Mouse (Mus musculus): ENCODE results near the gene Adora1. TPM values are rescaled to one million over a fixed set of nuclear protein-coding genes. Genes with fewer than 3 reads are reported as not detected.

Adora1 gene
- polyA plus RNA-seq, 1 experiment from 2014 or later: 0.64 TPM

DNA sequence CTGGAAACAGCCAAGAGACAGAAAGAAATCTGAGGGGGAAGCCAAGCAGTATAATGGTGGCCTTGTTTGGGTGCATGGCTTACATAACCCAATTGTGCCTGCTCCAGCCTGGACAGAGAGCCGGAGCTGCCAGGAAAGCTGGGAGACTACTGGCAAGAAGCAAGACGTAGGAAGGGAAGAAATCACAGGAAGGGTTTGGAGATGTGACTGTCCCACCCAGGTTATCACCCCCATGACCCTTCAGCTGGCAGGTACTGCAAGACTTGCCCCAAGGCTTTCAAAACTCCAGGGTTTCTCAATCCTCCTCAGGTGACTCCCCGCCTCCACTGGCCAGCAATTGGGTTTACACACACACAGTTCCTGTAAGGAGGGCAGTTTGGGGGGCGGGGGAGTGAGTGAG lies 53.2 kb downstream of the Adora1 start, which contains the start of gene Chil1:
Gene Chil1 (plus strand): TSS at position 152 of the 400 bp plus-strand sequence.
- 60% methylated on average over 4 of the region's 4 CpGs for WGBS
- Histone ChIP-seq H3K36me3 (no peaks in the 10 kb centered on the region), H3K27ac (replicated peaks) (no peak within 1 kb of the TSS), H3K4me1 (peaks cover 7% of the 10 kb centered on the region; the same call in 1 of the 2 replicates), H3K9ac (replicated peaks) (no peak within 1 kb of the TSS), H3K27me3 (peaks cover 14% of the 10 kb centered on the region; the same call in 1 of the 2 replicates), H3K9me3 (no peaks in the 10 kb centered on the region), H3K4me3 (no peak within 1 kb of the TSS), H3K4me2 (replicated peaks) (no peak within 1 kb of the TSS)
- no peak for ATAC-seq (ENCODE audit: low FRiP score, low read depth)

DNA sequence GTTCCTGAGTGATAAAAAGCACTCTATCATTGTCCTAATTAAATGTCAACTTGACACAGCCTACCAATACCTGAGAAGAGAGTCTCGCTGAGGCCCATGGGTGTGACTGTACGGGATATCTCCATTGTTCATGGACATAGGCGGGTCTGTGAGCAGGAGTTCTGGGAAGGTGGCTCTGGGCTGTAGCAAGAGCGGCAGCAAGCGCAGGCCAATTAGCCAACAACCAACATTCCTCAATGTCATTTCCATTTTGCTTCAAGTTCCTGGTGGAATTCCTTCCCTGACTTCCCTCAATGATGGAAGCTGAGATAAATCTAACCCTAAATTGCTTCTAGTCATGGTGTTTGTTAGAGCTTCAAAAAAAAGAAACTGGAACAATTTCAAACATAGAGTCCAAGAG lies 57.3 kb downstream of the Adora1 start:
- Histone ChIP-seq H3K27me3 (peaks cover 9% of the 10 kb centered on the region; the same call in 1 of the 2 replicates), H3K27ac (replicated peaks) (no peak overlapping the region), H3K4me1 (peaks cover 7% of the 10 kb centered on the region; the same call in 1 of the 2 replicates), H3K4me2 (replicated peaks) (no peak overlapping the region), H3K9ac (replicated peaks) (no peak overlapping the region), H3K9me3 (no peaks in the 10 kb centered on the region), H3K4me3 (no peak overlapping the region), H3K36me3 (no peaks in the 10 kb centered on the region)
- 92% methylated on average over 5 of the region's 5 CpGs for WGBS
- ATAC-seq (ENCODE audit: low FRiP score, low read depth): no peak

GRCm38 (mm10) chr1:134173081-134173480 lies 62.1 kb downstream of the Adora1 start:
- H3K36me3 ChIP-seq: no peaks in the 10 kb centered on the region
- H3K27ac ChIP-seq (replicated peaks): no peak overlapping the region
- H3K4me2 ChIP-seq (replicated peaks): no peak overlapping the region
- H3K27me3 ChIP-seq: no peaks in the 10 kb centered on the region
- H3K9me3 ChIP-seq: no peaks in the 10 kb centered on the region
- H3K4me1 ChIP-seq: no peaks in the 10 kb centered on the region
- H3K4me3 ChIP-seq: no peak overlapping the region
- no peak overlapping the region for H3K9ac ChIP-seq (replicated peaks)
- ATAC-seq (ENCODE audit: low FRiP score, low read depth): no peak
- 64% methylated on average over 7 of the region's 7 CpGs for WGBS

DNA sequence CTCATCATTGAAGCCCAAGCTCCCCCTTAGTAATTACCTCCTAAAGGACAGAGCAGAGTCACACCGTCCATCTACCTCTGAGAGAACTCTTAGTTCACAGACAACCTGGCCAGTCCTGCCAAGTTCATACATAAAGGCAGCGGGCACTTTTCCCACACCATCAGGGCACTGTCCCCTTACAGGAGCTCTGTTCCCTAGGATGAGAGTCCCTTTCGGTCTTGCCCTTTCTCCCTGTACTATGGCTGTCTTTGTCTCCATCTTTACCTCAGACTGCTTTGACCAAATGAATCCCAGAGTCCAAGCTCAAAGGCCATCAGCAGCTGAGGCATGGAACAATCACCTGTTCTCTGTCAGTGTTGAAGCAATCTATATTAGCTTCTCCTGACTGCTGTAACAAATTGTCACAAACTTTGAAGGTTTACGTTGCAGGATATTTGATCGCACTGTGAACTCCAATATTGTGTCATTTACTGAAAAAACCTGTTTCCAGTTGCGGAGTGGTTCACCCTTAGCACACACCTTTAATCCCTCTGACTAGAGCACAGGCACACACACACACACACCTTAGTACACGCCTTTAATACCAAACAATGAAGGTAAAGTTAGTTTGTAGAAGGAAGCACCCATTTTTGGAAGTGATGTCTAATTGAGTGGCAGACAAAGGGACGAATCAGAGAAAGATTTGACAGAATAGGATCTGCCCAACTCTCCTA lies 66.1 kb downstream of the Adora1 start:
- no peak overlapping the region for H3K4me3 ChIP-seq
- WGBS: 88% methylated on average over 8 of the region's 8 CpGs
- H3K9me3 ChIP-seq: no peaks in the 10 kb centered on the region; the same call in 1 of the 2 replicates
- no peak for ATAC-seq (ENCODE audit: low FRiP score, low read depth)
- H3K27me3 ChIP-seq: no peaks in the 10 kb centered on the region
- no peak overlapping the region for H3K4me2 ChIP-seq (replicated peaks)
- no peaks in the 10 kb centered on the region for H3K36me3 ChIP-seq
- H3K4me1 ChIP-seq: no peaks in the 10 kb centered on the region
- H3K27ac ChIP-seq (replicated peaks): no peak overlapping the region
- H3K9ac ChIP-seq (replicated peaks): no peak overlapping the region

DNA sequence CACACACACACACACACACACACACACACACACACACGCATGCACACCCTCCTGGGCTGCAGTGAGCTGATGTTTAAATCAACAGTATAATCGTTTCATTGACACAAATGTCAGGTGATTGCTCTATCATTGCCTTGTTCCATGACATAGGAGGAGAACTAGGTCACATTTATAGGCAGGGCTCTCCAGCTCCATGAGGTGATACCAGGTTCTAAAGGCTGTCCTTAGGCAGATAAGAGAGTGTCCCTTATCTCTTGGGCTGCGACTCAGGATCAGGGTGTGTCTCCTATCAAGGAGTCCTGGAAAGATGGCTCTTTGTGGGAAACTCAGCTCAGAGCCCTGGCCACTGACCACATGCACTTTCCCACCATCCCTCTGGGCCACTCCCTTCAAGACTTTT lies 66.7 kb downstream of the Adora1 start:
- Histone ChIP-seq H3K9ac (replicated peaks) (no peak overlapping the region), H3K27ac (replicated peaks) (no peak overlapping the region), H3K36me3 (no peaks in the 10 kb centered on the region), H3K4me3 (no peak overlapping the region), H3K4me1 (no peaks in the 10 kb centered on the region), H3K27me3 (no peaks in the 10 kb centered on the region), H3K4me2 (replicated peaks) (no peak overlapping the region), H3K9me3 (no peaks in the 10 kb centered on the region; the same call in 1 of the 2 replicates)
- no peak for ATAC-seq (ENCODE audit: low FRiP score, low read depth)
- 84% methylated on average over 3 of the region's 3 CpGs for WGBS

- 47% methylated on average over 14 of the region's 14 CpGs for WGBS
- no peaks in the 10 kb centered on the region for H3K36me3 ChIP-seq
- no peaks in the 10 kb centered on the region for H3K4me1 ChIP-seq
- no peak overlapping the region for H3K4me2 ChIP-seq (replicated peaks)
- H3K27me3 ChIP-seq: no peaks in the 10 kb centered on the region
- no peak overlapping the region for H3K9ac ChIP-seq (replicated peaks)
- no peak overlapping the region for H3K27ac ChIP-seq (replicated peaks)
- H3K9me3 ChIP-seq: no peaks in the 10 kb centered on the region; the same call in 1 of the 2 replicates
- no peak overlapping the region for H3K4me3 ChIP-seq
- ATAC-seq (ENCODE audit: low FRiP score, low read depth): no peak
These were observed 67.6 kb downstream of the Adora1 start for GRCm38 (mm10) chr1:134167416-134168305.

DNA sequence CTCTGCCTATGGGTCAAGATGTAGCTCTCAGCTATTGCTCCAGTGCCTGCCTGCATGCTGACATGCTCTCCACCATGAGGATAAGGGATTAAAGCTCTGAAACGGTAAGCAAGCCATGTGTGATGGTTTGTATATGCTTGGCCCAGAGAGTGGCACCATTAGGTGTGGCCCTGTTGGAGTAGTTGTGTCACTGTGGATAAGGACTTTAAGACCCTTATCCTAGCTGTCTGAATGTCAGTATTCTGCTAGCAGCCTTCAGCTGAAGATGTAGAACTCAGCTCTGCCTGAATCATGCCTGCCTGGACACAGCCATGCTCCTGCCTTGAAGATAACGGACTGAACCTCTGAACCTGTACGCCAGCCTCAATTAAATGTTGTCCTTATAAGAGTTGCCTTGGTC lies 68.7 kb downstream of the Adora1 start:
- Histone ChIP-seq H3K4me2 (replicated peaks) (no peak overlapping the region), H3K36me3 (no peaks in the 10 kb centered on the region), H3K4me3 (no peak overlapping the region), H3K27ac (replicated peaks) (no peak overlapping the region), H3K9ac (replicated peaks) (no peak overlapping the region), H3K4me1 (no peaks in the 10 kb centered on the region), H3K27me3 (no peaks in the 10 kb centered on the region), H3K9me3 (no peaks in the 10 kb centered on the region; the same call in 1 of the 2 replicates)
- 91% methylated on average over 3 of the region's 3 CpGs for WGBS
- no peak for ATAC-seq (ENCODE audit: low FRiP score, low read depth)

DNA sequence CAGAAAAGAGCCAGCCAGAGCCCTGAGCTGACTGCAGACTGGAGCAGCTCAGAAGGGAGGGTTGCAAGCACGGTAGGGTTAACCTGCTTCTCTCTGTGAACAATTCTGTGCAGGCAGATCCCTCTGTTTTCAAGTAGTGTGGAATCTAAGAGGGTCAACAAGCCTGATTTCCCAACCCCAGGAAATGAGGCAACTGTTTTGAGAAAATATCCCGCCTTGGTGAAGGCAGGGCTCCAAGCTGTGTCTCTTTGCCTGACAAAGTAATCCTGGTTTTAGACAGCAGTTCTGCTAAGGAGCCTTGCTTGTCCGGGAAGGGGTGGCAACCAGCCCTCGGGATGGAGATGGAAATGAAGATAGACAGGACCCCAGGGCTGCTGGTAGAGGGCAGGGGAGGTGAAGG lies 70.8 kb downstream of the Adora1 start:
- no peak overlapping the region for H3K4me3 ChIP-seq
- H3K9ac ChIP-seq (replicated peaks): no peak overlapping the region
- peaks cover 12% of the 10 kb centered on the region; the same call in 1 of the 2 replicates for H3K27me3 ChIP-seq
- no peak for ATAC-seq (ENCODE audit: low FRiP score, low read depth)
- H3K27ac ChIP-seq (replicated peaks): no peak overlapping the region
- WGBS: 57% methylated on average over 4 of the region's 4 CpGs
- no peaks in the 10 kb centered on the region; the same call in 1 of the 2 replicates for H3K9me3 ChIP-seq
- H3K36me3 ChIP-seq: no peaks in the 10 kb centered on the region
- H3K4me1 ChIP-seq: no peaks in the 10 kb centered on the region
- H3K4me2 ChIP-seq (replicated peaks): no peak overlapping the region

GRCm38 (mm10) chr1:134163476-134163875 lies 71.8 kb downstream of the Adora1 start:
- no peak for ATAC-seq (ENCODE audit: low FRiP score, low read depth)
- no peak overlapping the region for H3K4me2 ChIP-seq (replicated peaks)
- H3K27me3 ChIP-seq: peaks cover 16% of the 10 kb centered on the region; the same call in 1 of the 2 replicates
- no peak overlapping the region for H3K9ac ChIP-seq (replicated peaks)
- 87% methylated on average over 7 of the region's 7 CpGs for WGBS
- H3K4me3 ChIP-seq: no peak overlapping the region
- no peak overlapping the region for H3K27ac ChIP-seq (replicated peaks)
- H3K36me3 ChIP-seq: no peaks in the 10 kb centered on the region
- no peaks in the 10 kb centered on the region for H3K4me1 ChIP-seq
- no peaks in the 10 kb centered on the region; the same call in 1 of the 2 replicates for H3K9me3 ChIP-seq

DNA sequence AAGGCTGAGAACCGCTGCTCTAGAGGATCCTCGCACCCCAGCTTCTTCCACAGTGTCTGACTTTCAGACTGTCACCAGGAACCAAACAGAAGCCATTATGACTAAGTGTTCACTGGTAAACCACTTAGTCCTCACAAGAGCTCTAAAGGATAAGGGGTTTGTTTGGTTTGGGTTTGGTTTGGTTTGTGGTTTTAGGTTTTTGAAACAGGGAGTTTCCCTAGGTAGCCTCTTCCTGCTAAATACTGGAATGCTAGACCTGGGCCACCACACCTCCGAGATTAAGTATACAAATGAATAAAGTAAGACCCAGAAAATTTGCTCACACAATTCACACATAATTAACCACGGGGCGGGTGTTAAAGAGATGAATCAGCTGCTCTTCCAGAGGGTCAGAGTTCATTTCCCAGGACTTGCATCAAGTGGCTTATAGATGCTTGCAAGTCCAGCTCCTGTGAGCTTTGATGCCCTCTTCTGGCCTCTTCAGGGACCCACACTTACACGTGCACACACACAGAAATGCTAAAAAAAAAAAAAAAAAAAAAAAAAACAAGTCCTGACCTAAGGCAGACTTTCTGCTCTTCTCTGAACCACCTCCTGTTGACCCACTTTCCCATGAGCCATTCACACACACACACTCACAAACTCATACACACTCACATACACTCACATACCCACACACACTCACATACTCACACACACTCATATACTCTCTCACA lies 72.6 kb downstream of the Adora1 start:
- Histone ChIP-seq H3K4me3 (no peak overlapping the region), H3K9ac (replicated peaks) (no peak overlapping the region), H3K4me2 (replicated peaks) (no peak overlapping the region), H3K4me1 (no peaks in the 10 kb centered on the region), H3K27me3 (peaks cover 16% of the 10 kb centered on the region; the same call in 1 of the 2 replicates), H3K36me3 (no peaks in the 10 kb centered on the region), H3K9me3 (no peaks in the 10 kb centered on the region; the same call in 1 of the 2 replicates), H3K27ac (replicated peaks) (no peak overlapping the region)
- no peak for ATAC-seq (ENCODE audit: low FRiP score, low read depth)
- 88% methylated on average over 6 of the region's 6 CpGs for WGBS

DNA sequence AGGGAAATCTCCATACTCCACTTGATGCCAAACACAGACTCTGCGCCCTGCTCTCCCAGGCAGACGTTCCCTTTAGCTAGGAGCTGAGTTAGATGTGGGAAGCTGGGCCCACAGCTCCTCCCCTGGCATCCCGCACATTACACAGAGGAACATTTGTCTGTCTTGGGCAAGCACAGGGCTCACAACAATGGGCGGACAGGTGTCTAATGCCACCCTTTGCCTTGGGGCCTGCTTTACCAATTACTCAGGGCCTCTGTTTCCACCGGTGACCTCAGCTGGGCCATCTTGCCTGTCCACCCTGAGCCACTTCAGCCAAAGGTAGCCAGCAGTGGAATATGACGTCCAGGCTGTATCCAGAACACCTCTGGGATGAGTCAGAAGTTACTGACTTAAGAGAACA lies 73.8 kb downstream of the Adora1 start:
- no peak overlapping the region for H3K4me3 ChIP-seq
- no peak overlapping the region for H3K27ac ChIP-seq (replicated peaks)
- WGBS: 69% methylated on average over 6 of the region's 6 CpGs
- H3K9me3 ChIP-seq: no peaks in the 10 kb centered on the region; the same call in 1 of the 2 replicates
- H3K4me2 ChIP-seq (replicated peaks): no peak overlapping the region
- H3K36me3 ChIP-seq: no peaks in the 10 kb centered on the region
- H3K9ac ChIP-seq (replicated peaks): no peak overlapping the region
- H3K4me1 ChIP-seq: no peaks in the 10 kb centered on the region
- no peak for ATAC-seq (ENCODE audit: low FRiP score, low read depth)
- peaks cover 16% of the 10 kb centered on the region; the same call in 1 of the 2 replicates for H3K27me3 ChIP-seq

Data from midbrain, embryonic 12.5 days (tissue).